Mouse (Mus musculus) embryonic facial prominence, embryonic 11.5 days (tissue): Measurements from ENCODE around the gene Ptcd1. TPM values are rescaled to one million over a fixed set of nuclear protein-coding genes. Genes with fewer than 3 reads are reported as not detected.
"Not testable (repeated sequence)": the region's sequence is repeated elsewhere in the genome, so short reads cannot be mapped to it uniquely, and the experiment has no call there.

ENCODE experiments used
- ATAC-seq: fragments of 200-750 bp; cut with Nextera tagmentation; replicated peaks from 2 replicates; pipeline ENCODE4 v1.8.0; 2017; ENCODE audit warnings: low read depth; ENCODE audit not compliant: insufficient number of reproducible peaks, low FRiP score, low TSS enrichment
- DNase-seq: peaks from one replicate; pipeline ENCODE4 v3.0.0-alpha.2; 2015; ENCODE audit warnings: low spot score
- H3K27ac ChIP-seq: fragments of 300-500 bp; sonication (generic); replicated peaks from 2 replicates; pipeline ENCODE4 v1.5.1; 2014; ENCODE audit warnings: mild to moderate bottlenecking, low read depth, low read length, control low read depth
- H3K27me3 ChIP-seq: fragments of 300-500 bp; sonication (generic); 2 replicates; pipeline ENCODE4 v1.6.1; 2014; ENCODE audit warnings: mild to moderate bottlenecking, low read length, moderate library complexity, mixed read lengths; ENCODE audit not compliant: control insufficient read depth, insufficient read depth
- H3K36me3 ChIP-seq: fragments of 300-500 bp; sonication (generic); replicated peaks from 2 replicates; pipeline ENCODE4 v1.6.1; 2014; ENCODE audit warnings: low read depth, mild to moderate bottlenecking, low read length, moderate library complexity, mixed read lengths; ENCODE audit not compliant: control insufficient read depth, insufficient read depth
- H3K4me1 ChIP-seq: fragments of 300-500 bp; sonication (generic); 2 replicates; pipeline ENCODE4 v1.6.1; 2014; ENCODE audit warnings: low read length, mixed read lengths; ENCODE audit not compliant: control insufficient read depth, insufficient read depth
- H3K4me2 ChIP-seq: fragments of 300-500 bp; sonication (generic); 2 replicates; pipeline ENCODE4 v1.6.1; 2014; ENCODE audit warnings: low read depth, mild to moderate bottlenecking, control low read depth, low read length, moderate library complexity
- H3K4me3 ChIP-seq: fragments of 300-500 bp; sonication (generic); 2 replicates; pipeline ENCODE4 v1.5.1; 2014; ENCODE audit warnings: low read depth, low read length, control low read depth
- H3K9ac ChIP-seq: fragments of 300-500 bp; sonication (generic); replicated peaks from 2 replicates; pipeline ENCODE4 v1.6.1; 2014; ENCODE audit warnings: mild to moderate bottlenecking, control low read depth, low read length
- H3K9me3 ChIP-seq: fragments of 300-500 bp; sonication (generic); replicated peaks from 2 replicates; pipeline ENCODE4 v1.6.1; 2016; ENCODE audit warnings: mild to moderate bottlenecking, low read length, inconsistent platforms, mixed read lengths; ENCODE audit not compliant: control insufficient read depth
- WGBS: fragments of 180-500 bp; shearing (Covaris S2); extraction: QIAGEN DNeasy Blood & Tissue Kit; methylation state at CpG from one replicate; pipeline ENCODE4 v1.1.7; 2014; 5-methylcytosine and 5-hydroxymethylcytosine counted together
- polyA plus RNA-seq: library from polyadenylated mRNA; unstranded; fragments of >200 nt; fragmentation: Nextera tagmentation; extraction: Ambion mirVana; gene quantifications from 2 replicates; pipeline ENCODE4 v1.2.1, GENCODE M21; 2014

Gene Ptcd1
- polyA plus RNA-seq, 1 experiment from 2014 or later = 13.3 TPM

- Histone ChIP-seq H3K9me3 (no peaks in the 10 kb centered on the region), H3K9ac (no peak overlapping the region), H3K27ac (no peak overlapping the region), H3K4me2 (no peak overlapping the region), H3K36me3 (peaks cover 8% of the 10 kb centered on the region), H3K4me3 (no peak overlapping the region), H3K27me3 (peaks cover 7% of the 10 kb centered on the region), H3K4me1 (no peaks in the 10 kb centered on the region)
- ATAC-seq (no peak), DNase-seq (no peak)
- 79% methylated on average over 6 of the region's 6 CpGs for WGBS
Measured at GRCm38 (mm10) chr5:145110401-145110800, 56.5 kb downstream of the Ptcd1 start.

DNA sequence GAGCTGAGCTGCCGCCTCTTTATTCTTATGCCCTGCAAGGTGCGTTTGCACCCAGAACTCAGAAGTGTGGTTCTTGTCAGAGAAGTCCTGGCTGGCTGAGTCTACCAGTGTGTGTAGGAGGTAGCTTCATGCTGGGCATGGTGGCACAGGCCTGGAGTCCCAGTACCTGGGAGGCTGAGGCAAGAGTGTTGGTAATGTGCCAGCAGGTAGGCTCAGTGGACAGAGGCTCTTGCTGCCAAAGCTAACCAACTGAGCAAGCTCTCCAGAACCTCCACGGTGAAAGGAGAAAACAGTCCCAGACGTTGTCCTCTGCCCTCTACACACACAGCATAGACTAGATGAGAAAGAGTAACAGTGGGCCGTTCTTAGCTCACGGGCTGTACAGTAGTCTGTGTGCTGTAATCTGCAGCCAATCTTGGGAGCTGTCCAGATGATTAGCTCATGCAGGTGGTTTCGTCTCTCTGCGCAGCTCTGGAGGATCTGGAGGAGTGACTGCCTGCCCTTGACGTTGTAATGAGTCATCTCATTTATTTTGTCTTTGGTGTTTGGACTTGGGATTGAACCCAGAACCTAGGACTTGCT lies 61.1 kb downstream of the Ptcd1 start:
- Histone ChIP-seq H3K4me3 (no peak overlapping the region), H3K9me3 (no peaks in the 10 kb centered on the region), H3K36me3 (peaks cover 15% of the 10 kb centered on the region), H3K27me3 (no peaks in the 10 kb centered on the region), H3K27ac (no peak overlapping the region), H3K4me1 (no peaks in the 10 kb centered on the region), H3K4me2 (no peak overlapping the region), H3K9ac (no peak overlapping the region)
- DNase-seq (no peak), ATAC-seq (no peak)
- WGBS = 92% methylated on average over 9 of the region's 9 CpGs

DNA sequence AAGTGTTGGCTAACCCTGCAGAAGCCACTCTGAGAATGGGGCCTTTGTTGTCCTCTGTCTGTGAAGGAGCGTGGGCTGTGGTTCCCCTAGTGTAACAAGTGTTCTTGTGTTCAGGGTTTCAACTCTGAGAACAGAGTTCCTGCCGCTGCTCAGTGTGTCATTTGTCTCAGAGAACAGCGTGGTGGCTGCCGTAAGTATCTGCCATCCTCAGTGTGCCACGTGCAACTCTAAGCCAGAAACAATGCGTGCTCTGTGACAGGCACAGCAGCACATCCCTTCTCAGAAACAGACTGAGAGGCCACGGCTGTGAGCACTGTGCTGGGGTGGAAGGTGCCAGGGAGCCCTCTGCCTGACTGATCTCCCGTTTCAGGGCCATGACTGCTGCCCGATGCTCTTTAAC lies 62.6 kb downstream of the Ptcd1 start:
- Histone ChIP-seq H3K4me1 (no peaks in the 10 kb centered on the region), H3K4me2 (no peak overlapping the region), H3K4me3 (no peak overlapping the region), H3K27me3 (no peaks in the 10 kb centered on the region), H3K9ac (no peak overlapping the region), H3K36me3 (peaks cover 11% of the 10 kb centered on the region), H3K27ac (no peak overlapping the region), H3K9me3 (no peaks in the 10 kb centered on the region)
- ATAC-seq = no peak
- DNase-seq = no peak
- 49% methylated on average over 9 of the region's 9 CpGs for WGBS

- ATAC-seq (no peak), DNase-seq (no peak)
- Histone ChIP-seq H3K27me3 (no peaks in the 10 kb centered on the region), H3K4me2 (no peak overlapping the region), H3K4me1 (no peaks in the 10 kb centered on the region), H3K27ac (no peak overlapping the region), H3K4me3 (no peak overlapping the region), H3K9ac (no peak overlapping the region), H3K9me3 (no peaks in the 10 kb centered on the region), H3K36me3 (peaks cover 11% of the 10 kb centered on the region)
- WGBS = 92% methylated on average over 4 of the region's 4 CpGs
Measured at GRCm38 (mm10) chr5:145102706-145103105, 64.2 kb downstream of the Ptcd1 start.

DNA sequence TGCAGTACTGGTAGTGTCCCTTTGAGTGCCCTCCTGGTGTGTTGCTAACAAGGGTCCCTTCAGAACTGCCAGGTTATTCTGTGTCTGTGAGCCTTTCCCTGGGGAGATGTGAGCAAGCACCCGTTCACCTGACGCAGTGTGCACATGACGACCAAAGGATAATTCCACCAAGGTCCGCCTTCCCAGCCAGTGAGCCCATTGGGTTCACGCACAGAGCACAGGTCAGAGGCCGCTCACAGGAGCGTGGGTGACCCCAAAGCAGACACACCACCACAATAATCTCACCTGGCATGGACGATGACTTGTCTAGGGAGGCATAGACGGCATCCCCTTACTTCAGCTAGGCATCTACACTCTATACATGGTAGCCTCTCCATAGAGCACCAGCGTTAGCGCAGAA lies 65.5 kb downstream of the Ptcd1 start:
- not testable (repeated sequence) for H3K4me3 ChIP-seq, H3K4me1 ChIP-seq, H3K27ac ChIP-seq, H3K9me3 ChIP-seq, DNase-seq, H3K27me3 ChIP-seq, H3K4me2 ChIP-seq, H3K9ac ChIP-seq
- WGBS = 95% methylated on average over 11 of the region's 11 CpGs
- peaks cover 11% of the 10 kb centered on the region for H3K36me3 ChIP-seq
- ATAC-seq = peak; percentile 58; the same call in 1 of the 2 replicates

- Histone ChIP-seq H3K9me3 (no peaks in the 10 kb centered on the region), H3K4me2 (no peak overlapping the region), H3K4me3 (no peak overlapping the region), H3K9ac (no peak overlapping the region), H3K27me3 (no peaks in the 10 kb centered on the region), H3K36me3 (peaks cover 14% of the 10 kb centered on the region), H3K27ac (no peak overlapping the region), H3K4me1 (no peaks in the 10 kb centered on the region)
- no peak for ATAC-seq
- WGBS = 97% methylated on average over 9 of the region's 9 CpGs
- no peak for DNase-seq
Measured at GRCm38 (mm10) chr5:145100960-145101359, 65.9 kb downstream of the Ptcd1 start.

DNA sequence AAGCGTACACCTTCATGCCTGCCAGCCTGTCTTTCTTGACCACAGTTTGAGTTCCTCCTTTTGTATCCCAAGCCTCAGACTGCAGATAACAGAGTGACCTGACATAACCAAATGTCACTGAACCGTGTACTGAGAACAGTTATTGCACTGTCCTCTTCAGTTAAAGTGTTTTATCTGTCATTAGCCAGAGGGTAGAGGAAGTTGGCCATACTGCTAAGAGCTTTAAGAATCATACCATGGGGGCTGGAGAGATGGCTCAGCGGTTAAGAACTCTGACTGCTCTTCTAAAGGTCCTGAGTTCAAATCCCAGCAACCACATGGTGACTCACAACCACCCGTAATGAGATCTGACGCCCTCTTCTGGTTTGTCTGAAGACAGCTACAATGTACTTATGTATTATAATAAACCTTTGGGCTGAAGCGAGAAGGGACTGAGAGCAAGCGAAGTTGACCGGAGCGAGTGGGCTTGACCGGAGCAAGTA lies 68.5 kb downstream of the Ptcd1 start:
- WGBS = 90% methylated on average over 10 of the region's 10 CpGs
- Histone ChIP-seq H3K36me3 (peaks cover 3% of the 10 kb centered on the region), H3K4me1 (no peaks in the 10 kb centered on the region), H3K4me3 (no peak overlapping the region), H3K27me3 (no peaks in the 10 kb centered on the region), H3K27ac (no peak overlapping the region), H3K9ac (no peak overlapping the region), H3K4me2 (no peak overlapping the region), H3K9me3 (no peaks in the 10 kb centered on the region)
- DNase-seq (no peak), ATAC-seq (no peak)
